Mouse (Mus musculus): ENCODE measurements around the gene Anxa11.

- TF ChIP-seq POLR2A (IDR thresholded peaks at IDR 0.05; ENCODE audit: insufficient read depth, low read depth, low read length): no peak
- no peak for TF ChIP-seq CTCF (IDR thresholded peaks at IDR 0.05; ENCODE audit: insufficient read depth, low read depth, low read length)
Observed at GRCm38 (mm10) chr14:25824995-25825394, 17.0 kb upstream of the Anxa11 start.

Measured in olfactory bulb, adult 2 months (tissue).